Mouse (Mus musculus) forebrain, embryonic 11.5 days (tissue): ENCODE data around the gene Uhrf1. TPM values are rescaled to one million over a fixed set of nuclear protein-coding genes. Genes with fewer than 3 reads are reported as not detected.

Source experiments
- ATAC-seq: fragments of 200-750 bp; cut with Nextera tagmentation; replicated peaks from 2 replicates; pipeline ENCODE4 v1.8.0; 2017; ENCODE audit warnings: moderate TSS enrichment; ENCODE audit not compliant: low FRiP score
- DNase-seq: peaks from one replicate; pipeline ENCODE4 v3.0.0-alpha.2; 2017; ENCODE audit warnings: low spot score
- H3K27ac ChIP-seq: fragments of 300-500 bp; sonication (generic); 2 replicates; pipeline ENCODE4 v1.5.1; 2014; ENCODE audit warnings: low read depth, low read length
- H3K27me3 ChIP-seq: fragments of 300-500 bp; sonication (generic); 2 replicates; pipeline ENCODE4 v1.6.1; 2014; ENCODE audit warnings: mild to moderate bottlenecking, low read length, mixed read lengths; ENCODE audit not compliant: control insufficient read depth, insufficient read depth
- H3K36me3 ChIP-seq: fragments of 300-500 bp; sonication (generic); 2 replicates; pipeline ENCODE4 v1.6.1; 2014; ENCODE audit warnings: mild to moderate bottlenecking, low read length, moderate library complexity, mixed read lengths; ENCODE audit not compliant: control insufficient read depth, insufficient read depth
- H3K4me1 ChIP-seq: fragments of 300-500 bp; sonication (generic); replicated peaks from 2 replicates; pipeline ENCODE4 v1.6.1; 2014; ENCODE audit warnings: low read length, mixed read lengths; ENCODE audit not compliant: control insufficient read depth, insufficient read depth
- H3K4me2 ChIP-seq: fragments of 300-500 bp; sonication (generic); 2 replicates; pipeline ENCODE4 v1.6.1; 2014; ENCODE audit warnings: low read depth, mild to moderate bottlenecking, low read length, moderate library complexity, mixed read lengths; ENCODE audit not compliant: severe bottlenecking
- H3K4me3 ChIP-seq: fragments of 300-500 bp; sonication (generic); 2 replicates; pipeline ENCODE4 v1.5.1; 2014; ENCODE audit warnings: low read depth, low read length
- H3K9ac ChIP-seq: fragments of 300-500 bp; sonication (generic); 2 replicates; pipeline ENCODE4 v1.6.1; 2014; ENCODE audit warnings: low read length
- H3K9me3 ChIP-seq: fragments of 300-500 bp; sonication (generic); 2 replicates; pipeline ENCODE4 v1.6.1; 2016; ENCODE audit warnings: low read length, mixed read lengths; ENCODE audit not compliant: control insufficient read depth
- WGBS: fragments of 180-500 bp; shearing (Covaris S2); extraction: QIAGEN DNeasy Blood & Tissue Kit; methylation state at CpG from one replicate; pipeline ENCODE4 v1.1.7; 2014; 5-methylcytosine and 5-hydroxymethylcytosine counted together
- polyA plus RNA-seq: library from polyadenylated mRNA; unstranded; fragments of >200 nt; fragmentation: Nextera tagmentation; extraction: Ambion mirVana; gene quantifications from 2 replicates; pipeline ENCODE4 v1.2.1, GENCODE M21; 2014

The Uhrf1 gene
- polyA plus RNA-seq, 1 experiment from 2014 or later: 223 TPM

- peak; percentile 72 for ATAC-seq
These were observed 47.6 kb downstream of the Uhrf1 start for GRCm38 (mm10) chr17:56350694-56351093.

GRCm38 (mm10) chr17:56356921-56357885 lies 54.1 kb downstream of the Uhrf1 start:
- Histone ChIP-seq H3K27ac (no peak overlapping the region), H3K9me3 (no peaks in the 10 kb centered on the region), H3K4me2 (no peak overlapping the region), H3K4me3 (no peak overlapping the region), H3K9ac (no peak overlapping the region), H3K4me1 (0 out of 2 replicates have a peak, but pooled peaks cover 1% of the 10 kb centered on the region), H3K36me3 (no peaks in the 10 kb centered on the region; the same call in 1 of the 2 replicates), H3K27me3 (no peaks in the 10 kb centered on the region)
- WGBS: 75% methylated on average over 9 of the region's 9 CpGs
- DNase-seq (peak; percentile 81), ATAC-seq (peak; percentile 71)

More at GRCm38 (mm10) chr17:56350694-56351093, 47.6 kb downstream of the Uhrf1 start:
- Histone ChIP-seq H3K9me3 (no peaks in the 10 kb centered on the region), H3K4me3 (no peak overlapping the region), H3K27me3 (no peaks in the 10 kb centered on the region), H3K27ac (no peak overlapping the region), H3K9ac (no peak overlapping the region), H3K36me3 (no peaks in the 10 kb centered on the region; the same call in 1 of the 2 replicates), H3K4me2 (no peak overlapping the region), H3K4me1 (no peaks in the 10 kb centered on the region)
- peak; percentile 80 for DNase-seq
- WGBS: 37% methylated on average over 2 of the region's 2 CpGs

- ATAC-seq (no peak), DNase-seq (no peak)
- H3K27ac ChIP-seq: no peak overlapping the region
- H3K27me3 ChIP-seq: no peaks in the 10 kb centered on the region
- H3K4me2 ChIP-seq: no peak overlapping the region
- H3K4me3 ChIP-seq: no peak overlapping the region
- 0 out of 2 replicates have a peak, but pooled peaks cover 1% of the 10 kb centered on the region for H3K4me1 ChIP-seq
- H3K9me3 ChIP-seq: no peaks in the 10 kb centered on the region
- H3K9ac ChIP-seq: no peak overlapping the region
- WGBS: 83% methylated on average over 3 of the region's 3 CpGs
- no peaks in the 10 kb centered on the region for H3K36me3 ChIP-seq
These were observed 56.1 kb downstream of the Uhrf1 start for GRCm38 (mm10) chr17:56359183-56359725.

GRCm38 (mm10) chr17:56359864-56360263 lies 56.7 kb downstream of the Uhrf1 start:
- H3K9ac ChIP-seq: no peak overlapping the region
- 92% methylated on average over 1 of the region's 1 CpGs for WGBS
- DNase-seq: no peak
- H3K9me3 ChIP-seq: no peaks in the 10 kb centered on the region
- H3K27me3 ChIP-seq: no peaks in the 10 kb centered on the region
- H3K36me3 ChIP-seq: no peaks in the 10 kb centered on the region
- no peak overlapping the region for H3K27ac ChIP-seq
- no peak overlapping the region for H3K4me3 ChIP-seq
- H3K4me1 ChIP-seq: 0 out of 2 replicates have a peak, but pooled peaks cover 1% of the 10 kb centered on the region
- no peak overlapping the region for H3K4me2 ChIP-seq
- ATAC-seq: no peak

- Histone ChIP-seq H3K36me3 (no peaks in the 10 kb centered on the region), H3K9me3 (no peaks in the 10 kb centered on the region), H3K4me3 (no peak overlapping the region), H3K27ac (0 out of 2 replicates have a peak overlapping the region, but pooled peaks have one; percentile 25), H3K4me1 (0 out of 2 replicates have a peak, but pooled peaks cover 1% of the 10 kb centered on the region), H3K4me2 (no peak overlapping the region), H3K27me3 (no peaks in the 10 kb centered on the region), H3K9ac (no peak overlapping the region)
- 54% methylated on average over 8 of the region's 8 CpGs for WGBS
- DNase-seq: no peak
- ATAC-seq: no peak
These were observed 57.3 kb downstream of the Uhrf1 start for GRCm38 (mm10) chr17:56360451-56360850.

- Histone ChIP-seq H3K27ac (no peak overlapping the region), H3K36me3 (no peaks in the 10 kb centered on the region), H3K27me3 (no peaks in the 10 kb centered on the region), H3K4me1 (0 out of 2 replicates have a peak, but pooled peaks cover 1% of the 10 kb centered on the region), H3K4me3 (no peak overlapping the region), H3K9ac (no peak overlapping the region), H3K4me2 (no peak overlapping the region), H3K9me3 (no peaks in the 10 kb centered on the region)
- no peak for ATAC-seq
- WGBS: 88% methylated on average over 2 of the region's 2 CpGs
- no peak for DNase-seq
These were observed 58.4 kb downstream of the Uhrf1 start for GRCm38 (mm10) chr17:56361542-56361941.

GRCm38 (mm10) chr17:56365791-56366673 lies 62.9 kb downstream of the Uhrf1 start:
- Histone ChIP-seq H3K4me3 (no peak overlapping the region), H3K27me3 (no peaks in the 10 kb centered on the region), H3K4me1 (no peaks in the 10 kb centered on the region), H3K4me2 (no peak overlapping the region), H3K9ac (no peak overlapping the region), H3K27ac (no peak overlapping the region), H3K9me3 (no peaks in the 10 kb centered on the region), H3K36me3 (no peaks in the 10 kb centered on the region; the same call in 1 of the 2 replicates)
- ATAC-seq (0 out of 2 replicates have a peak, but pooled peaks have one; percentile 26), DNase-seq (no peak)
- WGBS: 86% methylated on average over 7 of the region's 7 CpGs

GRCm38 (mm10) chr17:56368291-56368790 lies 65.2 kb downstream of the Uhrf1 start:
- no peak overlapping the region for H3K27ac ChIP-seq
- H3K36me3 ChIP-seq: no peaks in the 10 kb centered on the region; the same call in 1 of the 2 replicates
- no peak overlapping the region for H3K4me3 ChIP-seq
- no peak overlapping the region for H3K4me2 ChIP-seq
- H3K4me1 ChIP-seq: no peaks in the 10 kb centered on the region
- DNase-seq (no peak), ATAC-seq (no peak)
- WGBS: 85% methylated on average over 6 of the region's 6 CpGs
- no peak overlapping the region for H3K9ac ChIP-seq
- no peaks in the 10 kb centered on the region for H3K27me3 ChIP-seq
- no peaks in the 10 kb centered on the region for H3K9me3 ChIP-seq
